Mouse (Mus musculus): ENCODE measurements at regions not wholly inside any gene's neighbourhood (a gene's known extent, or its start where the extent isn't known, plus 50 kb on each side); places are given as distances from the start of the nearest gene placed in this dataset.

- Histone ChIP-seq H3K9ac (replicated peaks) (no peak overlapping the region), H3K9me3 (ENCODE audit: low read length) (no peaks in the 10 kb centered on the region), H3K36me3 (replicated peaks; ENCODE audit: insufficient read depth, low read length) (no peaks in the 10 kb centered on the region), H3K4me1 (ENCODE audit: insufficient read depth) (no peaks in the 10 kb centered on the region), H3K4me2 (ENCODE audit: low read depth, low read length) (no peak overlapping the region), H3K27ac (ENCODE audit: low read depth) (no peak overlapping the region), H3K4me3 (ENCODE audit: low read depth, low read length) (no peak overlapping the region), H3K27me3 (ENCODE audit: insufficient read depth, low read length) (no peaks in the 10 kb centered on the region)
- 82% methylated on average over 3 of the region's 3 CpGs for WGBS (ENCODE audit: insufficient replicate concordance)
- DNase-seq (no peak), ATAC-seq (no peak)
- no peak for TF ChIP-seq EP300 (IDR thresholded peaks at IDR 0.05; ENCODE audit: low read depth)
Observed at GRCm38 (mm10) chr14:100561884-100562283, 277.4 kb upstream of the Klf12 start.

DNA sequence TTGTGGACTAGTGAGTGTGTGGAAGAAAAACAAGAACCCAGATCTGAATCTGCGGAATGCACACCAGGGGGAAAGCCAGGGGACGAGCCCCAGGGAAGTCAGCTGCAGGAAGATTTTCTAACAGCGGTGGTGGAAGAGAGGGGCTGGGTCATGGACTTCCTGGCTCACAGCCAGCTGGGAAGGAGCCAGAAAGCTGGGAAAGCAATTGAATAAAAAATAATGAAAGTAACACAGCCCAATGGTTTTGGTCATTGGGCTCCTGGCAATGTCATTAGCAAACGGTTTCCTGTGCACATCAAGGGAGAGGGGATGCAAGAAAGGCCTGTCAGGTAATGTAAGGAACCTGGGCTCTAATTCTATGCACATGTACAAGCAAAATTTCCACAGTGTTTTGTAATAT, 273.9 kb upstream of the Klf12 start:
- no peaks in the 10 kb centered on the region for H3K9me3 ChIP-seq (ENCODE audit: low read length)
- WGBS (ENCODE audit: insufficient replicate concordance): 41% methylated on average over 4 of the region's 4 CpGs
- H3K4me2 ChIP-seq (ENCODE audit: low read depth, low read length): no peak overlapping the region
- DNase-seq: peak; percentile 18
- no peak overlapping the region for H3K4me3 ChIP-seq (ENCODE audit: low read depth, low read length)
- H3K27me3 ChIP-seq (ENCODE audit: insufficient read depth, low read length): no peaks in the 10 kb centered on the region
- no peaks in the 10 kb centered on the region for H3K4me1 ChIP-seq (ENCODE audit: insufficient read depth)
- H3K27ac ChIP-seq (ENCODE audit: low read depth): no peak overlapping the region
- H3K36me3 ChIP-seq (replicated peaks; ENCODE audit: insufficient read depth, low read length): no peaks in the 10 kb centered on the region
- no peak overlapping the region for H3K9ac ChIP-seq (replicated peaks)
- no peak for TF ChIP-seq EP300 (IDR thresholded peaks at IDR 0.05; ENCODE audit: low read depth)
- TF ChIP-seq CTCF (IDR thresholded peaks at IDR 0.05; ENCODE audit: low read depth): no peak
- ATAC-seq: no peak

DNA sequence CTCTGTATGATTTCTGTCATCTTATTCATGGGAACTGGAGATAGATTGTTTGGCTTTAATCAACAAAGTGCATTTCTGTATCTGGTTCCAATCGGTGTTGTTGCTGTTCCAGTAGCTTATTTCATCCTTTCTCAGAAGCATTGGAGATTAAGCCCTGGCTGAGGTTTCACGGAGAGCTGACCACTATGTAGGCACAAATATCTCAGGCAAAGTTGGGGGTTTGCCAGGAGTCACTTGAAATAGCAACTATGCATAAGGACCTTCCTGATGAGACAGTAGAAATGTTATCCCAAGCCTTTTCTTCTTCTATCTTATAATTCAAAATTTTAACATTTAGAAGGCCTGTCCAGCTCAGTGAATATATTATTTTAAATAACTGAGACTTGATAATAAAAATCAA, 268.0 kb upstream of the Klf12 start:
- Histone ChIP-seq H3K4me3 (ENCODE audit: low read depth, low read length) (no peak overlapping the region), H3K9ac (replicated peaks) (no peak overlapping the region), H3K4me2 (ENCODE audit: low read depth, low read length) (no peak overlapping the region), H3K4me1 (ENCODE audit: insufficient read depth) (no peaks in the 10 kb centered on the region), H3K36me3 (replicated peaks; ENCODE audit: insufficient read depth, low read length) (no peaks in the 10 kb centered on the region), H3K9me3 (ENCODE audit: low read length) (no peaks in the 10 kb centered on the region), H3K27ac (ENCODE audit: low read depth) (no peak overlapping the region), H3K27me3 (ENCODE audit: insufficient read depth, low read length) (no peaks in the 10 kb centered on the region)
- DNase-seq: no peak
- ATAC-seq: no peak
- TF ChIP-seq CTCF (IDR thresholded peaks at IDR 0.05; ENCODE audit: low read depth) (no peak), EP300 (IDR thresholded peaks at IDR 0.05; ENCODE audit: low read depth) (no peak)
- 63% methylated on average over 2 of the region's 2 CpGs for WGBS (ENCODE audit: insufficient replicate concordance)

DNA sequence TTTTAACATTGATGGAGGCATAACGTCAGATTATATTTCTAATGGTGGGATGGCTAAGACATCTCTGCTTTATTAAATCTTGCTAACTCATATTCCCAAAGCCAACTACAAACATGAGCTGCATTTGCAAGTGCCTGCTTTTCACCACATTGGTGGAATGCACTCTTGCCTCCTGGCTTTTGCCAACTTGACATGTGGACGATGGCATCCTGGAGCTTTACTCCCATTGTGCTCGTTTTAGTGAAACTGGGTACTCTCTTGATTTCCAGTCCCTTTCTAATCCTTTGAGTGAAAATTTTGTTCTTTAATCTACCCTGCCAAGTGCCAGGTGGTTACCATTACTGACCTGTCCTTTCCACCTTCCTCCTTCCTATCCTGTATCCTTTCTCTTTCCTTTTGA, 265.8 kb upstream of the Klf12 start:
- 77% methylated on average over 3 of the region's 3 CpGs for WGBS (ENCODE audit: insufficient replicate concordance)
- H3K27me3 ChIP-seq (ENCODE audit: insufficient read depth, low read length): no peaks in the 10 kb centered on the region

GRCm38 (mm10) chr14:100530217-100530616, 245.7 kb upstream of the Klf12 start:
- ATAC-seq (no peak), DNase-seq (no peak)
- 0 out of 2 replicates have a peak, but pooled peaks cover 3% of the 10 kb centered on the region for H3K4me1 ChIP-seq (ENCODE audit: insufficient read depth)
- TF ChIP-seq CTCF (IDR thresholded peaks at IDR 0.05; ENCODE audit: low read depth) (no peak), EP300 (IDR thresholded peaks at IDR 0.05; ENCODE audit: low read depth) (no peak)
- no peak overlapping the region for H3K9ac ChIP-seq (replicated peaks)
- no peaks in the 10 kb centered on the region for H3K27me3 ChIP-seq (ENCODE audit: insufficient read depth, low read length)
- no peak overlapping the region for H3K27ac ChIP-seq (ENCODE audit: low read depth)
- H3K9me3 ChIP-seq (ENCODE audit: low read length): no peaks in the 10 kb centered on the region
- H3K4me3 ChIP-seq (ENCODE audit: low read depth, low read length): no peak overlapping the region
- no peaks in the 10 kb centered on the region for H3K36me3 ChIP-seq (replicated peaks; ENCODE audit: insufficient read depth, low read length)
- WGBS (ENCODE audit: insufficient replicate concordance): 65% methylated on average over 2 of the region's 2 CpGs
- H3K4me2 ChIP-seq (ENCODE audit: low read depth, low read length): no peak overlapping the region

More for the DNA sequence above, 265.8 kb upstream of the Klf12 start:
- Histone ChIP-seq H3K9me3 (ENCODE audit: low read length) (no peaks in the 10 kb centered on the region), H3K9ac (replicated peaks) (no peak overlapping the region), H3K27ac (ENCODE audit: low read depth) (no peak overlapping the region), H3K36me3 (replicated peaks; ENCODE audit: insufficient read depth, low read length) (no peaks in the 10 kb centered on the region), H3K4me3 (ENCODE audit: low read depth, low read length) (no peak overlapping the region), H3K4me2 (ENCODE audit: low read depth, low read length) (no peak overlapping the region), H3K4me1 (ENCODE audit: insufficient read depth) (no peaks in the 10 kb centered on the region)
- TF ChIP-seq CTCF (IDR thresholded peaks at IDR 0.05; ENCODE audit: low read depth) (no peak), EP300 (IDR thresholded peaks at IDR 0.05; ENCODE audit: low read depth) (no peak)
- ATAC-seq (no peak), DNase-seq (no peak)

- no peak overlapping the region for H3K4me2 ChIP-seq (ENCODE audit: low read depth, low read length)
- no peak for TF ChIP-seq EP300 (IDR thresholded peaks at IDR 0.05; ENCODE audit: low read depth)
- no peak for TF ChIP-seq CTCF (IDR thresholded peaks at IDR 0.05; ENCODE audit: low read depth)
- 88% methylated on average over 1 of the region's 1 CpGs for WGBS (ENCODE audit: insufficient replicate concordance)
- H3K9me3 ChIP-seq (ENCODE audit: low read length): no peaks in the 10 kb centered on the region
- ATAC-seq (no peak), DNase-seq (no peak)
- H3K4me1 ChIP-seq (ENCODE audit: insufficient read depth): 0 out of 2 replicates have a peak, but pooled peaks cover 3% of the 10 kb centered on the region
- H3K9ac ChIP-seq (replicated peaks): no peak overlapping the region
- no peak overlapping the region for H3K27ac ChIP-seq (ENCODE audit: low read depth)
- no peaks in the 10 kb centered on the region for H3K27me3 ChIP-seq (ENCODE audit: insufficient read depth, low read length)
- no peaks in the 10 kb centered on the region for H3K36me3 ChIP-seq (replicated peaks; ENCODE audit: insufficient read depth, low read length)
- no peak overlapping the region for H3K4me3 ChIP-seq (ENCODE audit: low read depth, low read length)
Observed at GRCm38 (mm10) chr14:100529758-100530157, 245.3 kb upstream of the Klf12 start.

GRCm38 (mm10) chr14:100509396-100509795, 224.9 kb upstream of the Klf12 start:
- H3K4me2 ChIP-seq (ENCODE audit: low read depth, low read length): no peak overlapping the region
- no peak for ATAC-seq
- 52% methylated on average over 2 of the region's 2 CpGs for WGBS (ENCODE audit: insufficient replicate concordance)

More at GRCm38 (mm10) chr14:100509396-100509795, 224.9 kb upstream of the Klf12 start:
- H3K36me3 ChIP-seq (replicated peaks; ENCODE audit: insufficient read depth, low read length): no peaks in the 10 kb centered on the region
- H3K27ac ChIP-seq (ENCODE audit: low read depth): no peak overlapping the region
- no peak overlapping the region for H3K9ac ChIP-seq (replicated peaks)
- no peaks in the 10 kb centered on the region for H3K9me3 ChIP-seq (ENCODE audit: low read length)
- no peak for DNase-seq
- H3K4me1 ChIP-seq (ENCODE audit: insufficient read depth): no peaks in the 10 kb centered on the region
- no peak overlapping the region for H3K4me3 ChIP-seq (ENCODE audit: low read depth, low read length)
- no peak for TF ChIP-seq EP300 (IDR thresholded peaks at IDR 0.05; ENCODE audit: low read depth)
- TF ChIP-seq CTCF (IDR thresholded peaks at IDR 0.05; ENCODE audit: low read depth): no peak
- no peaks in the 10 kb centered on the region for H3K27me3 ChIP-seq (ENCODE audit: insufficient read depth, low read length)
